Mouse (Mus musculus) bone marrow, adult 2 months (tissue): ENCODE measurements around the gene Rpsa. TPM values are rescaled to one million over a fixed set of nuclear protein-coding genes. Genes with fewer than 3 reads are reported as not detected.
A peak's percentile ranks its signal among the peaks of the same experiment; 100 is the strongest.

Source experiments
- H3K27ac ChIP-seq: fragments of 200-500 bp; 2 replicates; pipeline ENCODE4 v1.5.1; 2012; ENCODE audit warnings: low read depth, mild to moderate bottlenecking, control low read depth, inconsistent platforms, low read length; ENCODE audit not compliant: control insufficient read depth, poor library complexity, insufficient read depth
- H3K4me1 ChIP-seq: fragments of 200-500 bp; 2 replicates; pipeline ENCODE4 v1.6.1; 2011; ENCODE audit warnings: low read length; ENCODE audit not compliant: control insufficient read depth, insufficient read depth
- H3K4me3 ChIP-seq: fragments of 200-500 bp; replicated peaks from 2 replicates; pipeline ENCODE3; 2011; ENCODE audit warnings: mild to moderate bottlenecking, low read depth, low read length, control low read depth; ENCODE audit not compliant: control insufficient read depth
- CTCF ChIP-seq: fragments of 200-500 bp; IDR thresholded peaks from 2 replicates; pipeline ENCODE4 v1.5.1; 2011; ENCODE audit warnings: low read length, control low read depth; ENCODE audit not compliant: control insufficient read depth, insufficient read depth
- POLR2A ChIP-seq: fragments of 200-500 bp; IDR thresholded peaks from 2 replicates; pipeline ENCODE4 v1.6.1; 2011; ENCODE audit warnings: low read depth, mild to moderate bottlenecking, control low read depth, low read length, borderline replicate concordance; ENCODE audit not compliant: control insufficient read depth
- WGBS: fragments of 180-500 bp; shearing (Covaris S2); methylation state at CpG from one replicate; pipeline ENCODE4 v1.1.7; 2018; 5-methylcytosine and 5-hydroxymethylcytosine counted together
- polyA plus RNA-seq: library from polyadenylated mRNA; stranded (reverse); fragments of >200 nt; gene quantifications from 2 replicates; pipeline ENCODE4 v1.2.4, GENCODE M21; 2011; ENCODE audit warnings: low replicate concordance; ENCODE audit not compliant: missing spikeins, insufficient read depth, insufficient read length

Rpsa gene
- 1,523 and 1,859 TPM in 2 replicates for polyA plus RNA-seq

DNA sequence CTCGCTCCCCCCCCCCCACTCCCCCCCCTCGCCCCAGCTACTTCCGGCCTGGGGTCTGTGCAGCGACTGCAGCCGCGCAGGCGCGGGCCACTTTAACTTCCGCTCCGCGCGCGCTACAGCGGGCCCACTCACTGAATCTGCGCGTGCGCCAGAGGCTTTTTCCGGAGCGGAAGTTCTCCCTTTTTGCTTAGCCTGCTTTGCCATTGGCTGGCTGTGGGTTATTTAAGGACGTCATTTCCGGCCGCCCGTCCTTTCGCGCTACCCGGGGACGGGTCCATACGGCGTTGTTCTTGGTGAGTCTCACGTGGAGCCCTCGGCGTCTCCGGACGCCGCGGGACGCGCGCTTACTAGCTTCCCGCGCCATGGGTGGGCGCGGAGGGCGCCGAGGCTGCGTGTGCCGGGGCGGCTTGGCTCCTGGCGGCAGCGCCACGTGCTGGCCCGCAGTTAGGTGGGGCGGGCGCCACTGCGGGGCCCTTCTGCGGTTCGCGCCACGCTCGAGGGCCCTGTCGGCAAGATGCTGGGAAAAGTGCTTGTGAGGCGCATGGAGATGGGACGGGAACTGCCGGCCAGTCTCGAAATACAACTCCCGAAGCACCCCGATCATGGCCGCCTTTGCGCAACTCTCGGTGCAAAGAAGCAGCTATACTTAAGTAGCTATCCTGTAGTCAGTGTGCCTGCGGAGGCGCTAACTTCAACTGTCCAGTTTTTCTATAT lies at the start of gene Rpsa:
TSS of gene Rpsa (plus strand) at position 152 of the 714 bp plus-strand sequence.
- TF ChIP-seq CTCF (no peak), POLR2A (peak; percentile 88)
- Histone ChIP-seq H3K4me1 (peaks cover 1% of the 10 kb centered on the region; the same call in 1 of the 2 replicates), H3K27ac (peak within 1 kb of the TSS; percentile 92), H3K4me3 (peak within 1 kb of the TSS; percentile 96)
- WGBS = under 1% methylated on average over 72 of the region's 72 CpGs

DNA sequence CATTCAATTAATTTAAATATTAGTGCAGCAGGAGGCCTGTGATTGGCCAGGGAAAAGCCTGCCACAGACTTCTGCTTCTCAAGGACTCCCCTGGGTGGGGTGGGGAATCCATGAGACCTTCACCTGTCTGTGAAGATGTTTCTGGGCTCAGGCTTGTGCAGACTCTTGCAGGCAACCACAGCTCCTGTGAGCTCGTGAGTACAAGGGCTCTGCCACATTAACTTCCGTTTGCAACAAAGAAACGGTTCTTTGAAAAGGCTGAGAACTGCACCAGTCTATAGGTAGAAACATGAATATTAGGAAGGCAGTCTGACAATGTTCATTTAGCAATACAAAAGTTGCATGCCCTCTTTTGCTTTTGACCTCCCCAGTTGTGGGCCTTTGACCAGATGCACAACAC lies 49.2 kb upstream of the Rpsa start:
- no peak overlapping the region for H3K27ac ChIP-seq
- no peak for TF ChIP-seq CTCF
- no peak for TF ChIP-seq POLR2A
- WGBS = 69% methylated on average over 3 of the region's 3 CpGs
- H3K4me1 ChIP-seq = no peaks in the 10 kb centered on the region; the same call in 1 of the 2 replicates
- no peak overlapping the region for H3K4me3 ChIP-seq

DNA sequence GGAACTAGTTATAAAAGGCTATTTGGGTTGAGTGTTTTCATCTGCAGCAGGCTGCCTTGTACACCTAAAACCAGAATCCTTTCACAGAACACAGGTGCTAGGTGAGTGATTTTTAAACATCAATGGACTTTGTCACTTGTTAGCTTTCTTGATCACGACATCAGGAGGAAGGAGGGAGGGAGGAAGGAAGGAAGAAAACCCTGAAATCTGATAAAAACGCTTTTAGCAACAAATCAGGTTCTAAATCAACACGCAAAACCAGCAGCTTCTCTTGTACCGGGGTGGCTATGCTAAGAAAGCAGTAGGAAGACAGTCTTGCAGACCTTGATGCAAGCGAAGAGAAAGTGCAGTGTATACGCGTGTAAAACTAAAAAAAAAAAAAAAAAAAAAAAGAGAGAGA lies 47.6 kb upstream of the Rpsa start:
- Histone ChIP-seq H3K4me1 (no peaks in the 10 kb centered on the region; the same call in 1 of the 2 replicates), H3K27ac (no peak overlapping the region), H3K4me3 (no peak overlapping the region)
- no peak for TF ChIP-seq CTCF
- no peak for TF ChIP-seq POLR2A
- 30% methylated on average over 7 of the region's 7 CpGs for WGBS

DNA sequence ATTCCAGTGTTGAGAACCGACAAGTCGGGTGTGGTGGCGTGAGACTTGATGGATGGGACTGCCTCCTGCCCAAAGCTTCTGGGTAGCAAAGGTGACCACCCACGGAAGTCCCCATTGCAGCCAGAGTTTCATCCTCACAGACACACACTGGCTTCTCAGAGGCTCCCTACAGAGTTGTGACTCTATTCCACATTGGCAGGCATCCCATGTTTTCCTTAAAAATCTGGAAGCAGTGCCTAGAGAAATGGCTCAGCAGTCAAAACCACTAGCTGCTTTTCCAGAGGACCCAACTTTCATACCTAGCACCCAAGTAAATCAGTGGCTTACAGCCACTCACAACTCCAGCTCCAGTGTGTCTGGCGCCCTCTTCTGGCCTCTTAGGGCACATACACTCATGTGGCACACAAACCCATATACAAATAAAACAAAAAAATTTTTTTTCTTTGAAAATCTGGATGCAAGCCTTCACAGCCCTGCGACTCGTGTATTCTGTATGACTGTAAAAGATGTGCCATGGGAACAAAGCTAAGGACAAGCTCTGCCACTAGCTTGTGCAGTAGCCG lies 46.9 kb upstream of the Rpsa start:
- H3K4me3 ChIP-seq = no peak overlapping the region
- H3K27ac ChIP-seq = no peak overlapping the region
- 76% methylated on average over 8 of the region's 8 CpGs for WGBS
- H3K4me1 ChIP-seq = no peaks in the 10 kb centered on the region; the same call in 1 of the 2 replicates
- TF ChIP-seq CTCF = peak; percentile 34; the same call in 1 of the 2 replicates
- TF ChIP-seq POLR2A = no peak

DNA sequence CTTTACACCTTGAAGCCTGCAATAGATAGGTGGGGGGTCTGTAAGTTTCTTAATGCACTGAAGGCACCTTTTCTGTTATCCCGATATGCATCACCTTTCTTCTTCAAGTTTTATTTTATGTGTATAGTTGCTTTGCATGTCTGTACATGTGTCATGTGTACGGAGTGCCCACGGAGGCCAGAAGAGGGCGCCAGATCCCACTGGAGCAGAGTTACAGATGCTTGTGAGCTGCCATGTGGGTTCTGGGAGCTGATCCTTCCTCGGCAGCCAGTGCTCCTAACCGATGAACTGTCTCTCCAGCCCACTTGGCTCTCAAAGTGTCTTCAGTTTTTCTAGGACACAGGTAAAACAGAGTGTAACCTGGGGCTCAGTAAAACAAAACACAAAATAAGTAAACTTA lies 46.2 kb upstream of the Rpsa start:
- Histone ChIP-seq H3K4me1 (no peaks in the 10 kb centered on the region; the same call in 1 of the 2 replicates), H3K4me3 (no peak overlapping the region), H3K27ac (no peak overlapping the region)
- TF ChIP-seq CTCF (peak; percentile 61), POLR2A (no peak)
- 76% methylated on average over 6 of the region's 6 CpGs for WGBS

DNA sequence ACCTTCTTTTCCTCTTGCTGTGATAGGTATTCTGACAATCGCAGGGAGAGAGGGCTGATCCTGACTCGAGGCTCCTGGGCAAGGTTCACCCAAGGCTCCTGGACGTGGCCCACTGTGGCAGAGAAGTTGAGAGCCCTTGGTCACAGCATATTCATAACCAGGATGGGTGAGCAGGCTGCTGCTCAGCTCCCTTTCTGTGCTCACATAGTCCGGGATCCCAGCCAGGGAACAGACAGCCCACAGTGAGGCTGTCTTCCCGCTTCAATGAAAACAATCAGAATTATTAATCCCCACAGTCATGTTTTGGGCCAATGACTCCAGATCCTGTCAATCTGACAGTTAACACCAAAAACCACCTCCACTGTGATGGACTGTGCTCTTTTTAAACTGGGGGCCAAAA lies 45.5 kb upstream of the Rpsa start:
- 81% methylated on average over 5 of the region's 5 CpGs for WGBS
- TF ChIP-seq POLR2A (no peak), CTCF (no peak)
- Histone ChIP-seq H3K27ac (no peak overlapping the region), H3K4me3 (no peak overlapping the region), H3K4me1 (no peaks in the 10 kb centered on the region; the same call in 1 of the 2 replicates)

DNA sequence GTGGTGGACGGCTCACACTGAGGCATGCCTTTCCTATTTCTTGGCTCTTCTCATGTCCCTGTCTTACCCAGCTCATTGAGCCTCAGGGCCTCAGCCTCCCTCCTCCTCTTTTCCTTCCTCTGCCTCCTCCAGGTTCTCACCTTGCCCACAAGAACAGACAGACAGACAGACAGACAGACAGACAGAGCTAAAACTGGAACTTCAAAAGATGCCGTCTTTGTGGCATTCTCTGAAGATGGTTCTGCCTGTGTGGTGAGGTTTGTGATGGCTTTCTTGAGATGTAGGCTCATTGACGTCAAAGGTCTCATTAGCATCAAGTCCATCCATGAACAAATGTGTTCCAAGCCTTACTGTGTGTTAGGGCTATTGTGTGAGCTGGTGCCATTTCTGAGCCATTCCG lies 44.8 kb upstream of the Rpsa start:
- Histone ChIP-seq H3K27ac (no peak overlapping the region), H3K4me3 (no peak overlapping the region), H3K4me1 (no peaks in the 10 kb centered on the region; the same call in 1 of the 2 replicates)
- TF ChIP-seq CTCF = no peak
- TF ChIP-seq POLR2A = no peak
- WGBS = 76% methylated on average over 4 of the region's 4 CpGs

DNA sequence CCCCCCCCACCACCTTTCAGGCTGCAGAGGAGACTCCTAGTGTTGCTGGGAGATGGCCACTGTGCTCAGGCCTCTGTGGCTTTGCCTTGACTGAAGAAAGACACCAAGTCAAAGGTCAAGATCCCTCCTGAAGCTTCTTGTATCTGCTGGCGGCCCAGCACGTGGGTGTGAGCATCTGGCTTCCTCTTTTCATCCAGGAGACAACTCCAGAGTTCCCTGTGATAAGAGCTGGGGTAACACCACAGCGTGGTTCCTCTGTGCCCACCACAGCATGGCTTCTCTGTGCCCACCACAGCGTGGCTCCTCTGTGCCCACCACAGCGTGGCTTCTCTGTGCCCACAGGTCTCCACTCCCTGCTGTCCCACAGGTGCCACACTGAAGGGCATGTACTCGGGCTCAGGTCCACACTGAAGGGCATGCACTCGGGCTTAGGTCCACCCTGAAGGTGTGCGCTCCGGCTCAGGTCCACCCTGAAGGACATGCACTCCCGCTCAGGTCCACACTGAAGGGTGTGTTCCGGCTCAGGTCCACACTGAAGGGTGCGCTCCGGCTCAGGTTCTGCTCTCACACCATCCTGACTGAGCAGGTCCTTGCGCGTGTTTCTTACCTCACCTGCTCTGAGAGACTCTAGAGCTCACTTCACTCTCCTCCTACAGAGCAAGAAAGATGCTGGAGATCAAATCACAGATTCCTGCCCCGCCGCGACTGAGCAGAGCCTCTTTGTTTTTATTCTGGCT lies 44.2 kb upstream of the Rpsa start:
- 64% methylated on average over 18 of the region's 18 CpGs for WGBS
- no peak for TF ChIP-seq POLR2A
- TF ChIP-seq CTCF = no peak
- no peak overlapping the region for H3K27ac ChIP-seq

More for the DNA sequence above, 44.2 kb upstream of the Rpsa start:
- Histone ChIP-seq H3K4me1 (no peaks in the 10 kb centered on the region; the same call in 1 of the 2 replicates), H3K4me3 (no peak overlapping the region)
